Mouse (Mus musculus) kidney, adult 2 months (tissue): ENCODE measurements around the gene Aox3. TPM values are rescaled to one million over a fixed set of nuclear protein-coding genes. Genes with fewer than 3 reads are reported as not detected.

Experiments
- DNase-seq: peaks from one replicate; pipeline ENCODE4 v3.0.0; 2021
- H3K27ac ChIP-seq: fragments of 200-500 bp; 2 replicates; pipeline ENCODE4 v1.5.1; 2012; ENCODE audit warnings: low read depth, low read length, control low read depth, inconsistent platforms; ENCODE audit not compliant: insufficient read depth
- H3K27me3 ChIP-seq: fragments of 200-500 bp; replicated peaks from 2 replicates; pipeline ENCODE4 v1.6.1; 2012; ENCODE audit warnings: mild to moderate bottlenecking, moderate library complexity, low read length, inconsistent platforms; ENCODE audit not compliant: control insufficient read depth, insufficient read depth
- H3K36me3 ChIP-seq: fragments of 200-500 bp; 2 replicates; pipeline ENCODE4 v1.6.1; 2012; ENCODE audit warnings: mild to moderate bottlenecking, moderate library complexity, low read length, inconsistent platforms; ENCODE audit not compliant: control insufficient read depth, insufficient read depth
- H3K4me1 ChIP-seq: fragments of 200-500 bp; 2 replicates; pipeline ENCODE4 v1.6.1; 2011; ENCODE audit warnings: low read length; ENCODE audit not compliant: control insufficient read depth, insufficient read depth
- H3K4me3 ChIP-seq: fragments of 200-500 bp; 2 replicates; pipeline ENCODE4 v1.5.1; 2011; ENCODE audit warnings: mild to moderate bottlenecking, low read depth, low read length, control low read depth; ENCODE audit not compliant: insufficient read depth
- CTCF ChIP-seq: fragments of 200-500 bp; conservative IDR thresholded peaks from 2 replicates; pipeline ENCODE4 v1.5.1; 2011; ENCODE audit warnings: low read depth, mild to moderate bottlenecking, control low read depth, low read length, moderate library complexity, mixed read lengths; ENCODE audit not compliant: insufficient read depth, insufficient read length
- POLR2A ChIP-seq: fragments of 200-500 bp; IDR thresholded peaks from one replicate; pipeline ENCODE4 v1.6.1; 2011; ENCODE audit warnings: low read depth, low read length, control low read depth
- WGBS: fragments of 180-500 bp; shearing (Covaris S2); methylation state at CpG from one replicate; pipeline ENCODE4 v1.1.7; 2018; 5-methylcytosine and 5-hydroxymethylcytosine counted together
- polyA plus RNA-seq: library from polyadenylated mRNA; depleted of rRNA; stranded (reverse); fragments of >200 nt; gene quantifications from 2 replicates; pipeline ENCODE4 v1.2.3, GENCODE M21; 2012

Aox3 gene
- polyA plus RNA-seq, 1 experiment, result 1.1 TPM

GRCm38 (mm10) chr1:58195541-58195940, 82.6 kb downstream of the Aox3 start:
- Histone ChIP-seq H3K27me3 (no peaks in the 10 kb centered on the region), H3K27ac (no peak overlapping the region), H3K36me3 (no peaks in the 10 kb centered on the region), H3K4me1 (no peaks in the 10 kb centered on the region), H3K4me3 (no peak overlapping the region)
- 28% methylated on average over 10 of the region's 10 CpGs for WGBS
- DNase-seq, result no peak
- TF ChIP-seq CTCF (no peak), POLR2A (no peak)

DNA sequence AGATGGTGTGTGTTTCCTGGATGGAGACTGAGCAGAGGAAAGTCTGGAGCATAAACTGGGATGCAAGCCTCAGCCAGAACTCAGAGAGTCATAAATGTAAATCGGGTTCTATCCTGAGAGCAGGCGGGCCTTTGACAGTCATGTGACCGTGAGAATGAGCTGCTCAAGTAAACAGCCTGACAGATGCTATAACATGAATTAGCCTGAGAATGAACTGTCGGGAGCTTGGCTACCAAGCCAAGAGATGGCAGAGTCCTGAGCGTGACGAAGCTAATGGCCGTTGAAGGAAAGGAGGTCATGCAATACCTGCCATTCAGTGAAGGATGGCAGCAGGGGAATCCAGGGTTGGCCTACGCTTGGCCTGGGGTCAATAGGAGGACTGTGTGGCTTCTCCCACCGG, 84.1 kb downstream of the Aox3 start:
- no peaks in the 10 kb centered on the region for H3K36me3 ChIP-seq
- H3K4me1 ChIP-seq, result no peaks in the 10 kb centered on the region
- TF ChIP-seq CTCF (no peak), POLR2A (no peak)
- H3K27me3 ChIP-seq, result no peaks in the 10 kb centered on the region
- H3K4me3 ChIP-seq, result no peak overlapping the region
- WGBS, result 32% methylated on average over 9 of the region's 9 CpGs
- H3K27ac ChIP-seq, result no peak overlapping the region
- no peak for DNase-seq

GRCm38 (mm10) chr1:58198386-58198785, 85.5 kb downstream of the Aox3 start:
- Histone ChIP-seq H3K4me1 (no peaks in the 10 kb centered on the region), H3K4me3 (no peak overlapping the region), H3K27ac (no peak overlapping the region), H3K27me3 (no peaks in the 10 kb centered on the region), H3K36me3 (no peaks in the 10 kb centered on the region)
- no peak for DNase-seq
- no peak for TF ChIP-seq CTCF
- TF ChIP-seq POLR2A, result no peak
- 85% methylated on average over 4 of the region's 4 CpGs for WGBS

DNA sequence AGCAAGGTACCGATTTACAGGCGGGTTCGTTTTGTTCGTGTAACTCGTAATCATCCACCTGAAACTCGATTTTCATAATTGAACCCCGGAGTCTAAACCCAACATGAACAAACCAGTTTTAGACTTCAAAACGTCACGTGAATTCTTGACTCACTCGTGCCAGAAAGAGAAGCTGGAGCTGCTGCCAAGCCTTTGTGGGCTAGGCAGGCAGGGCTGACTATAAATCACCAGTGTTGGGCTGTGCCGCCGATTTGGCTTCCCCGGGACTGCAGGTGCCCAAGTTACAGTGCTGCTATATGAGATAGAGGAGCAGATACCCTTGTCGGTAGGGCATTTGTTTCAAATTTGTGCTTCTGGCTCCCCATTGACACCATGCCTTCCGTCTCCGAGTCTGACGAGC, 97.3 kb downstream of the Aox3 start, which contains the start of gene Aox4:
TSS of gene Aox4 (plus strand) at position 195 of the 400 bp plus-strand sequence.
- no peak within 1 kb of the TSS for H3K27ac ChIP-seq
- no peaks in the 10 kb centered on the region for H3K27me3 ChIP-seq
- no peaks in the 10 kb centered on the region for H3K36me3 ChIP-seq
- TF ChIP-seq POLR2A (no peak), CTCF (no peak)
- H3K4me3 ChIP-seq, result no peak within 1 kb of the TSS
- no peaks in the 10 kb centered on the region for H3K4me1 ChIP-seq
- DNase-seq, result peak; percentile 62
- WGBS, result 30% methylated on average over 17 of the region's 17 CpGs

- Histone ChIP-seq H3K27me3 (no peaks in the 10 kb centered on the region), H3K27ac (no peak overlapping the region), H3K4me3 (no peak overlapping the region), H3K36me3 (no peaks in the 10 kb centered on the region), H3K4me1 (no peaks in the 10 kb centered on the region)
- TF ChIP-seq CTCF, result no peak
- TF ChIP-seq POLR2A, result no peak
- 82% methylated on average over 7 of the region's 7 CpGs for WGBS
- DNase-seq, result no peak
These were observed 99.9 kb downstream of the Aox3 start for GRCm38 (mm10) chr1:58212805-58213204.

DNA sequence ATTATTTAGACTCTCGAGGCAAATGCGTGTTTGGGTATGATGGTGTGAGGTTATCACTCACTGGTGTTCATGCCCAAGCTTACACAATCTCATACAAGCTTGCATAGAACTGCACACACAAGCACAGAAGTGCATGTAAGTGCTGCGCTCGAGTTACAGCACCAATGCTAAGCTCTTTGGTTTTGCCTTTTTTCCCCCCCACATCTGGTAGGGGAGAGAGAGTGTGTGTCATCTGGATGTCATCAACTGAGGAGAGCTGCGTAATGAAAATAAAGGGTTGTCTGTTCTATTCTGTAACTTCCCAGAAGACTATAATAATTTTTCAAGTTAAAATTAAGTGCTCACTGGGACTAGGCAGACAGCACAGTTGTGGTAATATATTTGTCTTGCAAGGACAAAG, 100.9 kb downstream of the Aox3 start:
- Histone ChIP-seq H3K36me3 (no peaks in the 10 kb centered on the region), H3K27ac (no peak overlapping the region), H3K4me3 (no peak overlapping the region), H3K27me3 (no peaks in the 10 kb centered on the region), H3K4me1 (no peaks in the 10 kb centered on the region)
- TF ChIP-seq POLR2A (no peak), CTCF (no peak)
- no peak for DNase-seq
- 85% methylated on average over 5 of the region's 5 CpGs for WGBS

DNA sequence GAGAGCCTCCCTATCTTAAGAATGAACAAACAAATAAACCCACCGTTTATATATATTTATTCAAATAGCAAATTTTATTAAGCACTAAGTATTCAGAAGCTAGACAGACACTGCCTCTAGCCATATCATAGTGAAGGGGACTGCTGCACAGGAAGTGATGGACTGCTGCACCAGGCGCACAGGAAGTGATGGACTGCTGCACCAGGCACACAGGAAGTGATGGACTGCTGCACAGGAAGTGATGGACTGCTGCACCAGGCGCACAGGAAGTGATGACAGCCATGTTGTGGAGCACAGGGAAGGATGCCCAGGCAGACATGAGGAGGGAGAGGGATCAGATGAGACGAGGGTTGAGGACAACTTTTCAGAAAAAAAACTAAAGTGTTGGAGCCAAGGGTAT, 102.4 kb downstream of the Aox3 start:
- H3K36me3 ChIP-seq, result no peaks in the 10 kb centered on the region
- no peak for DNase-seq
- H3K4me3 ChIP-seq, result no peak overlapping the region
- WGBS, result 92% methylated on average over 4 of the region's 4 CpGs
- H3K4me1 ChIP-seq, result no peaks in the 10 kb centered on the region
- TF ChIP-seq CTCF (no peak), POLR2A (no peak)
- no peak overlapping the region for H3K27ac ChIP-seq
- H3K27me3 ChIP-seq, result no peaks in the 10 kb centered on the region

DNA sequence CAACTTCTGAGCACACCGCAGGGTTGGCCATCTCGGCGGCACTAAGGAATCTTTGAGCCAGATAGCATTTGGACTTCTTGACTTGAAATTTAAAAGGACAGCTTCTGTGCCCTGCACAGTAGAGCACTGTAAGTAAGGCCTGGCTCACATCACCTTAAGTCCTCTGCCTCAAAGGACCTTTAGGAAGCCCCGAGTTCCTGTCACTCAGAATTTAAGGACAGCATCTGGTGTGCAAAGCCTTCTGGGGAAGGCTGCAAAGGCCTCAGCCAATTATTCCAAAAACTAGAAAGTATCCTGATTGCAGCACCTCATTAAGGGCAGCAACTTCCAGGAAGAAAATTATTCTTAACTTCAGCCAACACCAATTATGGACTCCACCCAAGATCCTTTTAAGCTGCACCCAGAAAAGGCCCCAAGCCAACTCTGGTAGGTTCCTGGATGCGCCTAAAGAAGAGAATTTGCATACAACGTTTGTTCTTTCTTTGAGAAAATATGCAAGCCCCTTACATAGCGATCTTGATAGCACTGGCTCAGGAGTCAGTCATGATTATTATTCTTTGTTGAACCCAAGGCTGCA, 103.1 kb downstream of the Aox3 start:
- 89% methylated on average over 7 of the region's 7 CpGs for WGBS
- Histone ChIP-seq H3K4me1 (no peaks in the 10 kb centered on the region), H3K4me3 (no peak overlapping the region), H3K27me3 (no peaks in the 10 kb centered on the region), H3K27ac (no peak overlapping the region), H3K36me3 (no peaks in the 10 kb centered on the region)
- no peak for DNase-seq
- no peak for TF ChIP-seq CTCF
- no peak for TF ChIP-seq POLR2A
